Mouse (Mus musculus) 3134 (cell line): ENCODE measurements at regions not wholly inside any gene's neighbourhood (a gene's known extent, or its start where the extent isn't known, plus 50 kb on each side); places are given as distances from the start of the nearest gene placed in this dataset.

ENCODE experiments used
- DNase-seq: peaks from one replicate; pipeline ENCODE4 v3.0.0-alpha.2; 2011; ENCODE audit warnings: low spot score; ENCODE audit not compliant: insufficient read length; ENCODE audit errors: extremely low read depth

- no peak for DNase-seq
Measured at GRCm38 (mm10) chr2:174848981-174849681, 88.7 kb downstream of the Edn3 start.

DNA sequence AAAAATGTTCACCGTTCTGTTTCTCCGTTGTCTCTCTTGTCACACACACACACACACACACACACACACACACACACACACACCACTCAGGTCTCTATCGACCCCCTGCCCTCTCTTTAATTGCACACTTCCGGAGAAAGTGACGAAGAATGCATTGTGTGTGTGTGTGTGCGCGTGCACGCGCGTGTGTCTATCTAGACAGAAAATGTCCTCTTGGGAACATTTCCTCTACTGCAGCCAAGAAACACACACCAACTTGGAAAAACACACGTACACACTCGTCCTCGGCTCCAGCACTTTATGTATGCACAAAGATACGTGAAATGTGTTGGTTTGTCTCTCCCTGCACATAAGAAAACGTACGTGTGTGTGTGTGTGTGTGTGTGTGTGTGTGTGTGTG, 90.4 kb downstream of the Edn3 start:
- no peak for DNase-seq

DNA sequence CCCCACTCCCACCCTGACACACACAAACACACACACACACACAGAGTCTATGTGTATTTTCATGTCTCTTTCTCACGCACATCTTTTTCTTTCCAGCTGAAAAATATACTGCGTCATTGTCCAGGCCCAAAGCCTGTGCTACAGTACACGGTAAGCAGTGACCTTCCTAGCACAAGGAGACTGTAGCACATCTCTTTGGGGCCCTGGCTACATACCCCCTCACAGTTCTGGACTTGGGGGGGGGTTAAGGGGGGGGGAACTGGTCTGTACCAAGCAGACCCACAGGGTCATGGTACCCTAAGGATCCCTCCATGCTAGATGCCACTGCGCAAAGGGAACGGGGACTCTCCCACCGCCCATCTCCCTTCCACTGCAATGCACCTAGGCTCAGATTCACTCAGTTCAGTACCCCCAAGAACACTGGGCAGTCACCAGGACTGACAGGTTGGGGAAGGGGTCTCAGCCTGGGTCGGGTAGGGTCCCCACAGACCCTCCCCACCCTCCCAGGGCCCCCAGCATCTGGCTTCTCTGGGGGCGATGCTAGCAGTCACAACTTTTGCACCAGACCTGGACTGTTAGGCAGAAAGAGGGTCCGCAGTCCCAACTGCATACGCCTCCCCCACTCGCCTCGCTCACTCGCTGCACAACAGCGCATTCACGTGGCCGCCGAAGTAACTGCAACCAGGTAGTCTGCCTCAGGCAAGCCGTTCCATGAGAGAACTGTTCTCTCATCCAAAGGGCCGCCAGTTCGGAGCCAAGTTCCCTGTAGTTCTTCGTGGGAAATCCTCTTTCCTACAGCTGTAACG, 91.3 kb downstream of the Edn3 start:
- DNase-seq: no peak

GRCm38 (mm10) chr2:174853786-174854185, 93.4 kb downstream of the Edn3 start:
- DNase-seq: no peak

DNA sequence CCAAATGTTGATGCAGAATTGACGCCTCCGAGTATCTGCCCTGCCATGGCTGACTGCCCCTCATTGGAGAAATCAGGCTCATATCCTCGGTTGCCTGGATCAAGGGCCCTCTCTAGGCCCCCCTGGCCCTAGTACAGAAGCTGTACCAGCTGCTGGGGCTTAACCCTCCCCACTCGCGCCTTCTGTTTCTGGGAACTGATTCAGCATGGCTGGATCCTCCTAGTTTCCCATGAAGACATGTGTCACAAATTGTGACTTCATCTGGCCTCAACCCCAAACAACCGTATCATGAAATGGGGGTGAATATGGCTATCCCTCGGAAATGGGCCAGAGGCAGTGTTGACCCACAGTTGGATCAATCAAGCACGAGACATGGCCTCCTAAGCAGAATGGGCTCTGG, 95.1 kb downstream of the Edn3 start:
- no peak for DNase-seq

- no peak for DNase-seq
Measured at GRCm38 (mm10) chr2:174856135-174856534, 95.7 kb downstream of the Edn3 start.

GRCm38 (mm10) chr2:174858011-174858834, 97.8 kb downstream of the Edn3 start:
- DNase-seq: no peak

DNA sequence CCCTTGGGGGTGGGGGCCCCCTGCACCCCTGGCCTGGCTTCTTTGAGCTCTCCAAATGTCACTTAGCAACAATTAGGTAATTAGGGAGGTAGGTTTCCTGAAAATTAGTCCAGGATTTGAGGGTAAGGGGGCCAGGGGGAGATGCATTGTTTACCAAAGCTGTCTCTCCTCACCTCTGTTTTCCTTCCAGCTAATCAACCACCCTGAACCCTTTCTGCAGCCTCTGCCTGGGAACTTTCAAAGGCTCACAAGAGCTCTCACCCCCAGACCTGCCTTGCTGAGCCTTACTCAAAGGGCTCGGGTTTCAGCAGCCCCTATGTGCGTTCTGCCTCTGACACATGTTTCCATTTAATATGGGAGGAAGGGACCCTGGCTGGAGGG, 98.4 kb downstream of the Edn3 start:
- no peak for DNase-seq

DNA sequence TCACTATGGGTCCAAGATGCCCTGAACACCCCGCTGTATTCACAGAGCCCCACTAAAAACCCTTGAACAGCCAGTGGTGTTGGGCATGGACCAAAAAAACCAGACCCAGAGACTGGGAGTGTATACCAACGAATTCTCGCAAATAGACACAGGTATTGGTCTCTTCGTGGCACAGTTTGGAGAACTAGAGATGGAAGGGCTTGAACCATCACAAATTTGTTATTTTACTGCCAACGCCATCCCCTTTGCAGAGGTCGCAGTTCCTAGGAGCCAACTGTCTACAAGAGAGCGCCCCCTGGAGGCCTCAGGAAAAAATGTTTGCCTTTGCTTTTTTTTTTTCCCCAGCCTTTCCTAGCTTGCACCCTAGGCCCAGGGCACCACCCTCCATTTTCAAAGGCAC, 99.1 kb downstream of the Edn3 start:
- no peak for DNase-seq

DNA sequence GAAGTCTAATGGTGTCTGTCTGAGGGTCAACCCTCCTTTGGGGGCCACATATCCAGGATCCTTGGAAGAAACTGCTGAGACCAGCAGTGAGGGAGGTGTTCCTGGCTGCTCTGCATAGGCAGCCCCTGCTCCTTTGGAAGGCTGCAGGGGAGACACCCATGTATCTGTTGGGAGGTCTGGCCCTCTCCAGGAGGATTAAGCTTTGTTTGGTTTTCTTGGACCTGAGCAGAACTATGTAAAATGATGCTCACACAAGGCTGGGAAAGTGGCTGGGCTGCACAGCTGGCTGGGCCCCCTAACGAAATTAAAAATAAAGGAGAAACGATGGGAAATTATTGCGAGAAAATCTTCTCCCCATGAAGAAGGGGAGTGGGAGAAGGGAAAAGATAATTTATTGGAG, 104.2 kb downstream of the Edn3 start:
- no peak for DNase-seq

DNA sequence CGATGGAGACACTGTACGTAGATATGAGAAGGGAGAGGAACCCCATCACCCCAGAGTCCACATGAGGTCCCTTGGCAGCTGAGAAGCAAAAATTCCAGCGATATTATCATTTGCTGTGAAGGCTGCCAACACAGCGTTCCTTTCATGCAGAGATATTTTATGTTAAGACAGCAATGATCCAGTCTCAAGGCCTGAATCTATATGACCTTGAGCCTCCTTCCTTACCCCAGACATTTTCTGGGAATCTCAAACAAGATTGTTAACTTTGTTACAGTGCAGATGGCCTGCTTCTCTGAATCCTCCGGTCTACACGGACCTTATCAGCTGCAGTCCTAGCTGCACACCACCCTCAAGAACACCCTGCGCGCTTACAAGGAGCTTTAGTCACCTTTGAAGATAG, 106.1 kb downstream of the Edn3 start:
- DNase-seq: no peak

DNA sequence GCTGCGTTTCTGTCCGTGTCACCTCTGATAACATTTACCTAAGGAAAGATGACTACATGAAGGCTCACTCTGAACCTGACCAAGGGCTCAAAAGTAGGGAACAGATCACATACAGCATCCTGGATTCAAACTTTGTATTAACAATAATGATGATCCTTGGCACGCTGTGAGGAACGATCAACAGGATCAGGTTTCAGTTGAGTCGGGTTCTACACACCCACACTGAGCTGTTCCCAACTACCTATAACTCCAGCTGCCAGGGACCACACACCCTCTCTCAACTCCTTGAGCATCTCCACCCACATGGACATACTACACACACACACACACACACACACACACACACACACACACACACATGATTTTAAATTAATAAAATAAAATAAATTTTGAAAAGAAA, 107.0 kb downstream of the Edn3 start:
- DNase-seq: no peak

- no peak for DNase-seq
Measured at GRCm38 (mm10) chr2:174868186-174868585, 107.8 kb downstream of the Edn3 start.

DNA sequence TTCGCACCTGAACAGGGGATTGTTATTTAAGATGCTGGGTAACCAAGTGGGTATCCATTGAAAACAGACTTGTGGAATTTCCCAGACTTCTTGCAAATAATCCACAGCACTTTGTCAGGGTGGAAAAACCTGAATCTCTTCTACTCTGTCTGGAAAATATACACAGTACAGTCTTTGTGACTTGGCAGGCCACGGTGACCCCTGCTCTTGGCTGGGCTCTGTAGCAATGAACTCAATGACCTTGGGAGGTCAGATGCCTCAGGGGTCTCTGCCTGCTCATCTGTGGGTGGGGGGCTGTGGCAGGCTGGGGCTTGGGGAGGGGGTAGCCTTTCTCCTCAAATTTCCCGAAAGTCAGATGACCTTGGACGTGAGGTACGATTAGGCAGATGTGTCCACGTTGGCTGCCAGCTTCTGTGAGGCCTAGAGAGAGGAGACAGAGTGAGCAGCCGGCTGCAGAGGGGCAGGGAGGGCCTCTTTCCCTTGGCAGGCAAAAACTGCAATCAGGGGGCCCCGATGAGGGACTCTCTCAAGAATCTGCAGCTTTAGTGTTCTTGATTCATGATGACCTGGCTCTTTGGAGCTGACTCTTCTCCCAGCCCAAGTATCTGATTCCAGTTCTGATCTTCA, 108.4 kb downstream of the Edn3 start:
- DNase-seq: no peak

DNA sequence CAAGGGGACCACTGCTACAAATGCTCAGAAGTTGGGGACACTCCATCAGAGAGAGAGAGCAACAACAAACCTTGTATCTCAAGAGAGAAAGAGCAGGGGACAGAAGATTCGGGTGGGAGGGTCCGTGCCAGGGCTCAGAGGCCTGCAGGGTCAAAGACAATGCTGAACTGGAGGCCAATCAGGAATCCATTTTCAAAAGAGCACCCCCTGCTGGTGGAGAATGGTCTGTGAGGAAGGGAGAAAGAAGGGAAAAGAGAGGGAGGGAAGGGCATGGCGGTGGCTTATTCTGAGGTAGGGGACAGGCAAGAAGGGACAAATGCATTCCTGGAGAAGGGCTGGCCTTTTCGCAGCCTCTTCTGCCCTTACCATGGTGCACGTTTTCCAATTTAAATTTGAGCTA, 109.9 kb downstream of the Edn3 start:
- DNase-seq: no peak

DNA sequence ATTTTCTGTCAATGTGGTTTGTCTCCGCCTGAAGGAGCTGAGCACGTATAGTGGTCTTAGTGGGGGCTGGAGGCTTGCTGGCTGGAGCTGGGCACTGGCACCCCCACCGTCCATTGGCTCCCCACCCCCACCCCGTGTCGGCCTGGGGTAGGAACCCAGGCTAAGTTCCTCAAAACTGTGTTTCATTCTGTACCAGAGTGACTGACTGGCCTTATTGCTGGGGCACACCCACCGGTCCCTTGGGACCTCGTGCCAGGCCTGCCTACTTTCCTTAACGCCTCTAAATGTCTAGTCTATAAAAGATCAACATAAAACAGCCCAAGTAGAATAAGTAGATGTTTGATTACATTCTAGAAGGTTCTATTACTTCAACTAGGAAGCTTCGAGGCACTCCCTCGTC, 110.8 kb downstream of the Edn3 start:
- DNase-seq: no peak

- no peak for DNase-seq
Measured at GRCm38 (mm10) chr2:174871844-174872243, 111.4 kb downstream of the Edn3 start.

DNA sequence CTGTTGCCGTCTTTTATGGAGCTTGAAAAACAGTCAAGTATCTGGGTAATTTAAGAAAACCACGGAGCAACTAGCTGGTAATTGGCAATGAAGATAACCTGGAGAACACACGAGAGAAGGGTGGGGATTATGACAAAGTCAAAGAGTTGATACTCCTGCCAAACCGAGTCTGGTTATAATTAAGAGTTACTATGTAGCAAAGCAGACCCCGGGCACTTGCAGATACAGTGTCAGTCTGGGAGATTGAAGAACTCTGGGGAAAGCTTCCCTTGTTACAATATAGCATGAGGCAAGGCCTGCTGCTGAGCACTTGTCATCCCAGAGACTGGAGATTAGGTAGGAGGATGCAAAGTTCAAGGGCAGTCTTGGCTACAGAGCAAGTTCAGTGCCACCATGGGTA, 116.5 kb downstream of the Edn3 start:
- DNase-seq: no peak

- no peak for DNase-seq
Measured at GRCm38 (mm10) chr2:174878979-174879378, 118.6 kb downstream of the Edn3 start.

DNA sequence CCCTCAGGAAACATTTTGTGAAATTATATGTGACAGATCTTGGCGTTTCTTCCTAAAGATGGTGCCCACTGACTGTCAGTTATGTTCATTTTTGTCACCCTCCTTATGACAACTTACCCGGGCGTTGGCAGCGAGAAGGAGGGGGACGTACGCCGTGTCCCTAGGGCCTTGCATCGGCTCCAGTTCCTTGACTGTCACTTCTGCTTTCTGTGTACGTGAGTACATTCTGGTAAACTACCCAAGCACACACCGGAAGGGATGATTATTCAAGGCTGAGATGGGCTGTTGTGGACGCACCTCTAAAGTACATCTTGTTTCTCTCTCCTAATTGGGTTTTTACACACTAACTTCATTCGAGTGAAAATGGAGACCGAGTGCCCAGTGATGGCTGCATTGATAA, 120.2 kb downstream of the Edn3 start:
- DNase-seq: no peak
